Comparison of ENCODE assay signal across 11 mouse cellular contexts in genomic region chr9:117902239-117902939, GRCm38 (mm10).
DNase-seq lines count a peak whose midpoint lies in the region; ATAC-seq lines count a peak whose summit lies in the region.
"Had no signal": no experiment of that assay in that cellular context is flagged by ENCODE, and none has a peak within 500 bp of the region (broad histone marks: within the 10 kb centered on the region; RNA-seq: fewer than 3 reads in every experiment).

No protein-coding gene starts in this region.

- H3K36me3 ChIP-seq in midbrain, embryonic 16.5 days (ENCODE audit: control insufficient read depth, insufficient read depth, low read length): no peaks in the 10 kb centered on the region
- H3K36me3 ChIP-seq in midbrain, embryonic 11.5 days (ENCODE audit: control insufficient read depth, insufficient read depth, low read length): no peaks in the 10 kb centered on the region
- H3K36me3 ChIP-seq: embryonic facial prominence, embryonic 13.5 days; midbrain, embryonic 12.5 days had no signal

- H3K4me2 ChIP-seq in midbrain, embryonic 16.5 days (ENCODE audit: low read length): no peak overlapping the region
- no peak overlapping the region for H3K4me2 ChIP-seq in midbrain, embryonic 11.5 days
- H3K4me2 ChIP-seq: embryonic facial prominence, embryonic 13.5 days; midbrain, embryonic 12.5 days had no signal

- 0 out of 2 replicates have a peak, but pooled peaks have one; percentile 17 for ATAC-seq in midbrain, embryonic 16.5 days
- ATAC-seq in midbrain, embryonic 11.5 days (ENCODE audit: low FRiP score): no peak
- ATAC-seq in megakaryocyte-erythroid progenitor cell, adult 5-6 weeks (replicated peaks; ENCODE audit: low FRiP score, low TSS enrichment, poor library complexity, severe bottlenecking): peak; percentile 45

- peak; percentile 27 for DNase-seq in cerebellum, adult 9-11 months
- DNase-seq in cerebellum, postnatal 4 days (ENCODE audit: low spot score in 2 of 2): no peak
- DNase-seq in midbrain, embryonic 11.5 days (ENCODE audit: low spot score, missing footprints): no peak
- peak; percentile 53 for DNase-seq in thymus, postnatal 4 days
- no peak for DNase-seq in neural tube, embryonic 10.5 days (ENCODE audit: extremely low spot score, low spot score)
- no peak for DNase-seq in Muller cell, postnatal 12 days (ENCODE audit: inconsistent ontology term)
- DNase-seq: heart, adult 11 months had no signal

- no peak overlapping the region for H3K9ac ChIP-seq in midbrain, embryonic 16.5 days (ENCODE audit: low read depth, low read length)
- no peak overlapping the region for H3K9ac ChIP-seq in midbrain, embryonic 11.5 days (ENCODE audit: low read length)
- H3K9ac ChIP-seq: embryonic facial prominence, embryonic 13.5 days; midbrain, embryonic 12.5 days had no signal

- no peak overlapping the region for H3K4me3 ChIP-seq in midbrain, embryonic 16.5 days (ENCODE audit: low read depth, low read length)
- H3K4me3 ChIP-seq in midbrain, embryonic 11.5 days (ENCODE audit: low read depth, low read length): no peak overlapping the region
- H3K4me3 ChIP-seq: embryonic facial prominence, embryonic 13.5 days; midbrain, embryonic 12.5 days had no signal

- H3K27me3 ChIP-seq in midbrain, embryonic 16.5 days (ENCODE audit: control insufficient read depth, insufficient read depth, low read depth, low read length): no peaks in the 10 kb centered on the region
- no peaks in the 10 kb centered on the region for H3K27me3 ChIP-seq in midbrain, embryonic 11.5 days (ENCODE audit: control insufficient read depth, insufficient read depth, low read length)
- H3K27me3 ChIP-seq: embryonic facial prominence, embryonic 13.5 days; midbrain, embryonic 12.5 days had no signal

- 85% methylated on average over 20 of the region's 20 CpGs for WGBS in midbrain, embryonic 16.5 days
- 87% methylated on average over 20 of the region's 20 CpGs for WGBS in midbrain, embryonic 11.5 days

- H3K27ac ChIP-seq in midbrain, embryonic 16.5 days (ENCODE audit: low read length): no peak overlapping the region
- H3K27ac ChIP-seq in midbrain, embryonic 11.5 days (ENCODE audit: low read depth, low read length): no peak overlapping the region
- H3K27ac ChIP-seq: embryonic facial prominence, embryonic 13.5 days; midbrain, embryonic 12.5 days had no signal

- H3K9me3 ChIP-seq in midbrain, embryonic 16.5 days (replicated peaks; ENCODE audit: control insufficient read depth, low read length, poor library complexity, severe bottlenecking): no peaks in the 10 kb centered on the region
- no peaks in the 10 kb centered on the region for H3K9me3 ChIP-seq in midbrain, embryonic 11.5 days (ENCODE audit: control insufficient read depth, low read length)
- H3K9me3 ChIP-seq: embryonic facial prominence, embryonic 13.5 days; midbrain, embryonic 12.5 days had no signal

- H3K4me1 ChIP-seq in midbrain, embryonic 16.5 days (ENCODE audit: control insufficient read depth, insufficient read depth, low read length): no peaks in the 10 kb centered on the region
- H3K4me1 ChIP-seq in midbrain, embryonic 11.5 days (ENCODE audit: control insufficient read depth, insufficient read depth, low read length): no peaks in the 10 kb centered on the region
- H3K4me1 ChIP-seq: midbrain, embryonic 12.5 days had no signal

Comparison
In these comparisons a context has a peak if more than half of its experiments do, and no peak if none do; other contexts are left out.
1. DNase-seq: peak in cerebellum, adult 9-11 months (single experiment) and thymus, postnatal 4 days (single experiment); none in cerebellum, postnatal 4 days (0 of 2), midbrain, embryonic 11.5 days (single experiment), neural tube, embryonic 10.5 days (single experiment) and Muller cell, postnatal 12 days (single experiment).